Mouse (Mus musculus) lung, embryonic 16.5 days (tissue): ENCODE results near the gene Znfx1. TPM values are rescaled to one million over a fixed set of nuclear protein-coding genes. Genes with fewer than 3 reads are reported as not detected.

Experiments
- ATAC-seq: fragments of 200-750 bp; cut with Nextera tagmentation; 2 replicates; pipeline ENCODE4 v1.8.0; 2017; ENCODE audit warnings: low read depth, mild to moderate bottlenecking, moderate library complexity
- H3K27ac ChIP-seq: fragments of 300-500 bp; sonication (generic); 2 replicates; pipeline ENCODE4 v1.5.1; 2014; ENCODE audit warnings: mild to moderate bottlenecking, control low read depth, low read length
- H3K27me3 ChIP-seq: fragments of 300-500 bp; sonication (generic); 2 replicates; pipeline ENCODE4 v1.6.1; 2014; ENCODE audit warnings: low read depth, low read length, mixed read lengths; ENCODE audit not compliant: control insufficient read depth, insufficient read depth
- H3K36me3 ChIP-seq: fragments of 300-500 bp; sonication (generic); 2 replicates; pipeline ENCODE4 v1.6.1; 2014; ENCODE audit warnings: low read length; ENCODE audit not compliant: control insufficient read depth, insufficient read depth
- H3K4me1 ChIP-seq: fragments of 300-500 bp; sonication (generic); replicated peaks from 2 replicates; pipeline ENCODE4 v1.6.1; 2014; ENCODE audit warnings: low read length, mixed read lengths; ENCODE audit not compliant: control insufficient read depth, insufficient read depth
- H3K4me2 ChIP-seq: fragments of 300-500 bp; sonication (generic); 2 replicates; pipeline ENCODE4 v1.6.1; 2014; ENCODE audit warnings: low read depth, low read length, control low read depth
- H3K4me3 ChIP-seq: fragments of 300-500 bp; sonication (generic); 2 replicates; pipeline ENCODE4 v1.5.1; 2014; ENCODE audit warnings: mild to moderate bottlenecking, low read length, control low read depth
- H3K9ac ChIP-seq: fragments of 300-500 bp; sonication (generic); 2 replicates; pipeline ENCODE4 v1.6.1; 2014; ENCODE audit warnings: low read length, control low read depth
- H3K9me3 ChIP-seq: fragments of 300-500 bp; sonication (generic); 2 replicates; pipeline ENCODE4 v1.6.1; 2016; ENCODE audit warnings: low read length; ENCODE audit not compliant: control insufficient read depth
- WGBS: fragments of 180-500 bp; shearing (Covaris S2); extraction: QIAGEN DNeasy Blood & Tissue Kit; methylation state at CpG from one replicate; pipeline ENCODE4 v1.1.7; 2014; 5-methylcytosine and 5-hydroxymethylcytosine counted together
- polyA plus RNA-seq: library from polyadenylated mRNA; unstranded; fragments of >200 nt; fragmentation: Nextera tagmentation; extraction: Ambion mirVana; gene quantifications from 2 replicates; pipeline ENCODE4 v1.2.1, GENCODE M21; 2015

Gene Znfx1
- polyA plus RNA-seq, 1 experiment from 2014 or later = 8.9 TPM

DNA sequence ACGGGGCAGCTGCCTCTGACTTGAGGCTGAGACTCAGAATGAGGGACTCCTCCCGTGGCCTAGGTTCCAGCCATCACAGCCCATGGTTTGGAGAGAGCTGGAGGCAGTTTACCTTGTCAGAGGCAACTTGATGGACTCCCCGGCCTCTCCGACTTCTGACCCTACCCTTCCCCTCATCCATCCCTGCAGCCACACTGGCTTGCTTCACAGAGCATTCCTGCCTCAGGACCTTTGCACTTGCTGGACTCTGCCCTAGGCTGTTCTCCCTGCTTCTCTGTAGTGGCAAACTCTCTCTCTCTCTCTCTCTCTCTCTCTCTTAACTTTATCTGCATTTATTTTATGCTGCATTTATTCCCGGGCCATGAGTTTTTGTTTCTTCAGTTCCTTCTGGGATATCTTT, 24.0 kb upstream of the Znfx1 start:
- H3K4me1 ChIP-seq = peaks cover 2% of the 10 kb centered on the region; the same call in 1 of the 2 replicates
- no peak for ATAC-seq
- no peak overlapping the region for H3K9ac ChIP-seq
- H3K4me2 ChIP-seq = no peak overlapping the region
- H3K4me3 ChIP-seq = no peak overlapping the region
- no peaks in the 10 kb centered on the region for H3K9me3 ChIP-seq
- H3K27me3 ChIP-seq = no peaks in the 10 kb centered on the region
- H3K27ac ChIP-seq = no peak overlapping the region
- 50% methylated on average over 5 of the region's 5 CpGs for WGBS
- no peaks in the 10 kb centered on the region for H3K36me3 ChIP-seq

DNA sequence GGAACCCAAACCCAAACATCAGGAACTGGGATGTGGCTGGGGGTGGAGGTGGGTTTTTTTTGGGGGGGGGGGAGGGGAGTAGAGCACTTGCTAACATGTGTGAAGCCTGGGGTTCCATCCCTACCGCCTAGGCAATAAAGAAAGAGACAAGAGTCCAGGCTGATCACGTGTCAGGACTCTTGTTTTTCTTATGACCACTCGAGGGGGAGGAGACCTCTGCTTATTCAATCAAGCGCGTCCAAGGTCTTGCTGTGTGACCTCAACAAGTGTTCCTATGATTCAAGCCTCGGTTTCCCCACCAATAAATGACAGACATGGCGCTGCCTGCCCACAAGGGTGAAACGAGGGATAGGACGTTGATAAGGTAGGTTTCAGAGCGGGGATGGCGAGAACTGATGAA, 23.3 kb upstream of the Znfx1 start:
- no peak overlapping the region for H3K4me3 ChIP-seq
- H3K27ac ChIP-seq = no peak overlapping the region
- ATAC-seq = no peak
- H3K36me3 ChIP-seq = no peaks in the 10 kb centered on the region
- H3K4me1 ChIP-seq = peaks cover 5% of the 10 kb centered on the region
- H3K4me2 ChIP-seq = no peak overlapping the region
- H3K9ac ChIP-seq = no peak overlapping the region
- 32% methylated on average over 11 of the region's 11 CpGs for WGBS
- H3K27me3 ChIP-seq = no peaks in the 10 kb centered on the region
- H3K9me3 ChIP-seq = no peaks in the 10 kb centered on the region

DNA sequence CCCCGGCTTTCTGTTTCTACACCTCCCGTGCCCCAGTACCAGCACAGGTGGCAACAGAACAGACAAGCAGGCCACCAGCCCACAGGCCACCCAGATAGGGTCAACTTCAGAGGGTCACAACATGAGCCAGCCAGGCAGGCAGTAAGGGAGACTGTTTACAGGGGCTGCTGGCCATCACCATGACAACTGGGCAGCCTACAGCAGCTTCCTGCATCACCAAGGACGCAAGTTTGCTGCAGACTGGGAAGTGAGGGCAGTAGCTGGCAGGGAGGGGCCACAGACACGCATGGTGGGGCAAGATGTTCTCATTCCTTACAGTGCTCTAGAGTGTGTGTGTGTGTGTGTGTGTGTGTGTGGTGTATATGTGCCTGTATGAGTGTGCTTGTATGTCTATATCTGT, 18.8 kb upstream of the Znfx1 start:
- no peak overlapping the region for H3K4me3 ChIP-seq
- no peak overlapping the region for H3K9ac ChIP-seq
- WGBS = 12% methylated on average over 4 of the region's 4 CpGs
- no peaks in the 10 kb centered on the region for H3K36me3 ChIP-seq
- no peaks in the 10 kb centered on the region for H3K27me3 ChIP-seq
- no peak overlapping the region for H3K4me2 ChIP-seq
- no peaks in the 10 kb centered on the region for H3K9me3 ChIP-seq
- ATAC-seq = peak; percentile 32; the same call in 1 of the 2 replicates
- H3K27ac ChIP-seq = no peak overlapping the region
- peaks cover 17% of the 10 kb centered on the region for H3K4me1 ChIP-seq

- no peak overlapping the region for H3K9ac ChIP-seq
- H3K9me3 ChIP-seq = no peaks in the 10 kb centered on the region
- 53% methylated on average over 6 of the region's 6 CpGs for WGBS
- H3K4me3 ChIP-seq = no peak overlapping the region
- no peak overlapping the region for H3K27ac ChIP-seq
- ATAC-seq = no peak
- no peak overlapping the region for H3K4me2 ChIP-seq
- H3K4me1 ChIP-seq = peaks cover 17% of the 10 kb centered on the region
- H3K36me3 ChIP-seq = no peaks in the 10 kb centered on the region
- no peaks in the 10 kb centered on the region for H3K27me3 ChIP-seq
These were observed 18.3 kb upstream of the Znfx1 start for GRCm38 (mm10) chr2:167081135-167081534.

DNA sequence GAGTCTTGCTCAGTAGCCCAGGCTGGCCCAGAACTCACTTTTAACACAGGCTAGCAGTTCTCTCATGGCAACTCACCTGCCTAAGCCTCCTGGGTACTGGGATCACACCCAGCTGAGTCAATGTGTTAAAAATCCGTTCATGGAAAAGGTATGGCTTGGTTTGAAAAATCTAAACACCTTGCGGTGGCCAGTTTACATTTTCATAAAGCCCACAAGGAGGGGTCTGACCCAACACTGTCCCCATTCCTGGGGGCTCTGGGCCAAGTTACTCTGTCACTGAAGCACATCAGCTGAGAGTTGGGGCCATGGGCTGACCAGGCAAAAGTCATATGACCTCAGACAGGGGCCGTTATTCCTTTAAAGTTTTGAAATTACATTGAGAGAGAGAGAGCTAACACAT, 17.6 kb upstream of the Znfx1 start:
- Histone ChIP-seq H3K9ac (no peak overlapping the region), H3K4me3 (no peak overlapping the region), H3K9me3 (no peaks in the 10 kb centered on the region), H3K4me1 (peaks cover 17% of the 10 kb centered on the region), H3K27ac (no peak overlapping the region), H3K4me2 (no peak overlapping the region), H3K36me3 (no peaks in the 10 kb centered on the region), H3K27me3 (no peaks in the 10 kb centered on the region)
- WGBS = 64% methylated on average over 3 of the region's 3 CpGs
- no peak for ATAC-seq

DNA sequence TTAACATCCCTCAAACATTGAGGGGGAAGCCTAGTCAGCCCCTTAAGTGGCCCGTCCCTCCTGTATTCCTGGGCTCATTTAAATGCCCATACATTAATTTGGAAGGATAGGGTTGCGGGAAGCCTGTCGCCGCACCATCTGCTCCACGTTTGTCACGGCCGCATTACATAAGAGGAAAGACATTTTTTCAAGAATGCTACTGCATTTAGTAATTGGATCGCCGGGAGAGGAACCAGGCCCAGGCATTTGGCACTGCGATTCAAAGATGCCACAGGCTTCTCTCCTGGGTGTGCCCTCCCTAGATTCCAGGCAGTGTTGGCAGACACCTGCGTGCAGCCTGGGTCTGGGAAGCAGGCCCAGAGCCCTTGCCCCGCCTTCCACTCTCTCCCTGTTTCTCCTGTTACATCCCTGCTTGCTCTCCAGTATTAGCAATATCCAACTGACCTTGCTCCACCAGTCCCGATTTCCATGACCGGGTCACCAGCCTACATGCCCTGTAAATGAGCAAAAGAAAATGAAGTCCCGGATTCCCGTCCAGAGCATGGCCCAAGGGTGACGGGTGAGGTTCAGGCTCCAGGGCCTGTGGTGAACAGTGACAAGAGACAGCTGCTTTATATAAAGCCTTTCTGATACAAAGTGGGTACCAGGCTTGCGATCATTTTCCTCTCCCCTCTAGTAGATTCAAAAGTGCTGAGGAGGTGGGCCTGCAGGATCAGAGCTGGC, 16.9 kb upstream of the Znfx1 start:
- Histone ChIP-seq H3K27me3 (no peaks in the 10 kb centered on the region), H3K9ac (no peak overlapping the region), H3K27ac (no peak overlapping the region; the same call in 1 of the 2 replicates), H3K4me3 (no peak overlapping the region), H3K9me3 (no peaks in the 10 kb centered on the region), H3K36me3 (no peaks in the 10 kb centered on the region), H3K4me2 (no peak overlapping the region), H3K4me1 (peaks cover 17% of the 10 kb centered on the region)
- peak; percentile 48 for ATAC-seq
- 42% methylated on average over 18 of the region's 18 CpGs for whole genome bisulfite sequencing

DNA sequence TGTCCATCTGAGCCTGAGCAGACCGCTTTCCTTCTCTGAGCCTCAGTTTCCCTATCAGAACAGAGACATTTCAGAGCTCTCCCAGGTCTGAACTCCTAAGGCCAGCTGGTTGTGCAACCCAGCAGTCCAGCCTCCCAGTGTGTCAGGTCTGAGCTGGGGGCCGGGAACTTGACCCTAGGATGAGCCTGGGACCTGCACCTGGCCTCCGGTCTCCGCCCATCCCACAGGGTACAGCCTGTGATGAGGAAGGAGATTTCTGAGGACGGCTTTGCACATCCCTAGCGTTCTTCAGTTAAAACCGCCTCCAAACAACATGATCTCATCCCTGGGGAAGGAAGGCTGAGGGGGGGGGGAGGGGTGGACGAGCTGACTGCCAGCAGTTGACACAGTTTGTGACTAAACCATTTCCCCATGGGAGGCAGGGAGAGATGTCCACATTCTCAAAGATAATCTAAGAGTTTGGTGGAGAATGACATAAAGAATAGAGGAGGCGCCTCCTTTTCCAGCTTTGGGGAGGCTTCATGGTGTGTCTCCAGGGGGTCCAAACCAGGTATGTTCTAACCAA, 16.2 kb upstream of the Znfx1 start:
- peak; percentile 36; the same call in 1 of the 2 replicates for ATAC-seq
- H3K27me3 ChIP-seq = no peaks in the 10 kb centered on the region
- no peak overlapping the region for H3K4me3 ChIP-seq
- H3K4me2 ChIP-seq = no peak overlapping the region
- H3K9ac ChIP-seq = no peak overlapping the region
- no peaks in the 10 kb centered on the region for H3K9me3 ChIP-seq
- H3K27ac ChIP-seq = no peak overlapping the region; the same call in none of the 2 replicates
- 36% methylated on average over 9 of the region's 9 CpGs for WGBS
- H3K4me1 ChIP-seq = peaks cover 17% of the 10 kb centered on the region
- no peaks in the 10 kb centered on the region for H3K36me3 ChIP-seq

DNA sequence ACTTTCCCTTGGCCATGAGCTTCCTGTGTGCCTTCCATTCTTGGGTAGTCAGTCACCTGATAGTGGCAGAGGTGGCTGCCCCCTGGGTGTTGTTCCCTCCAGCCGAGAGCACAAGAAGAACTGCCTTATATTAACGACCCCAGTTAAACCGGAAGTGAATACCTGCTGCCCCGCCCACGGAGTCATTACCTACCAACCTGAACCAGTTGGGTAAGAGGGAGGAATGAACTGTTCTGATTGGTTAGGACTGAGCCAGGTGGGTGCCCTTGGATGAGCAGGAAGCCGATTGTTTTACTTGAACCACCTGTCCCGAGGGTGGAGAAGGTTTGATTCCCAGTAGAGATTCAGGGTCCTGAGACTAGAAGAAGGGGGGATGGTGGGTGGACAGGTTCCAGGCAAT, 15.7 kb upstream of the Znfx1 start:
- H3K4me2 ChIP-seq = no peak overlapping the region

GRCm38 (mm10) chr2:167077199-167077962, 14.6 kb upstream of the Znfx1 start:
- Histone ChIP-seq H3K4me1 (peaks cover 17% of the 10 kb centered on the region), H3K27ac (no peak overlapping the region), H3K4me2 (no peak overlapping the region), H3K9me3 (no peaks in the 10 kb centered on the region), H3K27me3 (no peaks in the 10 kb centered on the region), H3K36me3 (no peaks in the 10 kb centered on the region), H3K9ac (no peak overlapping the region), H3K4me3 (no peak overlapping the region)
- ATAC-seq = no peak
- WGBS = 71% methylated on average over 11 of the region's 11 CpGs

More for the DNA sequence above, 15.7 kb upstream of the Znfx1 start:
- ATAC-seq = no peak
- WGBS = 26% methylated on average over 7 of the region's 7 CpGs
- Histone ChIP-seq H3K27me3 (no peaks in the 10 kb centered on the region), H3K4me1 (peaks cover 17% of the 10 kb centered on the region), H3K9me3 (no peaks in the 10 kb centered on the region), H3K36me3 (no peaks in the 10 kb centered on the region), H3K27ac (no peak overlapping the region), H3K4me3 (no peak overlapping the region), H3K9ac (no peak overlapping the region)
